Mouse (Mus musculus) heart, postnatal 0 days (tissue): ENCODE data around the gene Rnls.

Experiments used
- CTCF ChIP-seq: IDR thresholded peaks from 2 replicates; pipeline ENCODE4 v1.5.1; 2016; ENCODE audit warnings: antibody characterized with exemption, control low read depth, low read depth
- EP300 ChIP-seq: IDR thresholded peaks from 2 replicates; pipeline ENCODE4 v1.6.1; 2016; ENCODE audit warnings: antibody characterized with exemption, low read depth

DNA sequence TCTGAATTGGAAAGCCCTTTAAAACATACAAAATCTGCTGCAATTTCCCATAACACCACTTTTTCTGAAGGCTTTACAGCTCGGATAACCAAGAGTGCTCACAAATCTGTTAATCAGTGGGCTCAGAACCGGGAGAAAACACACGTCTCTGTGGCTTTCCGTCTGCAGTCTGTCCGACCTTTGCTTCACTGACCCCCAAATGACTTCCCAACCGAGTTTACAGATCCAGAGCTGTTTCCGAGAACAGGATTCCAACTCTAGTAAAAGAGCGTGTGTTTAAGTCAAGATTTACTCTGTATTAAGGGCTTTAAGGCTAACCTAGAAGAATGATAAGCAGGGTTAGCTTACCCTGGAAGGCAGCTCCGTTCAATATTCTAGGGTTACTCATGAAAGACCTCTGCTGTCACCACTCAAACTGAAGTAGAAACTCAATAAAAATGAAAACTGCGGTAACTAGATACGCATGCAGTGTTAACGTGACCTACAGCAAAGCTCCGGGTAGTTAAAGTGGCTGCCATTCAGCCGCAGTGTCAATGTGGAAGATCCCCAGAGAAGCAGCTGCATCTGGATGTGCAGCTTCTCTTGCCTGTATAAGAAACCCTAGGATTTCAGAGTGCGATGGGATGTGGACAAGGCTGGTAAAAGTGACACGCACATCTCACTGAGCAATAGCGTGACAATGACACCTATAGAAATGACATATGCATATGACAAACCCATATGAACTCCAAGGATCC lies 224.4 kb downstream of the Rnls start:
- no peak for TF ChIP-seq CTCF
- no peak for TF ChIP-seq EP300
